Mouse (Mus musculus) CH12.LX (cell line): Measurements from ENCODE around the gene Chst11. TPM values are rescaled to one million over a fixed set of nuclear protein-coding genes. Genes with fewer than 3 reads are reported as not detected.

ENCODE experiments used
- DNase-seq: peaks from one replicate; pipeline ENCODE4 v3.0.0-alpha.2; 2013; ENCODE audit errors: extremely low read depth
- H3K27ac ChIP-seq: 2 replicates; pipeline ENCODE4 v1.5.1; 2012; ENCODE audit warnings: low read depth, mild to moderate bottlenecking, control low read depth, moderate library complexity; ENCODE audit not compliant: insufficient read depth
- H3K27me3 ChIP-seq: replicated peaks from 2 replicates; pipeline ENCODE3; 2012; ENCODE audit warnings: inconsistent platforms
- H3K36me3 ChIP-seq, 2 experiments: replicated peaks in 1 of 2; 2 replicates each; pipeline versions ENCODE3 to v1.6.1; 2012; ENCODE audit warnings: inconsistent platforms in 1 of 2, low read length in 1 of 2, mild to moderate bottlenecking in 1 of 2, mixed read lengths in 1 of 2, moderate library complexity in 1 of 2; ENCODE audit not compliant: control insufficient read depth in 1 of 2, insufficient read depth in 1 of 2
- H3K4me1 ChIP-seq, 2 experiments: 2 replicates each; pipeline ENCODE4 v1.6.1; 2012; ENCODE audit warnings: inconsistent platforms in 1 of 2, moderate library complexity in 1 of 2; ENCODE audit not compliant: insufficient read depth in 2 of 2, control insufficient read depth in 1 of 2
- H3K4me2 ChIP-seq: 2 replicates; pipeline ENCODE4 v1.6.1; 2012; ENCODE audit warnings: low read depth, mild to moderate bottlenecking, control low read depth; ENCODE audit not compliant: poor library complexity, insufficient read depth, severe bottlenecking
- H3K4me3 ChIP-seq, 3 experiments: fragments of 150-350 bp in 1 of 3; sonication (generic) in 1 of 3; replicated peaks in 1 of 3; 2 replicates each; pipeline versions ENCODE3 to v1.5.1; 2011 to 2012; ENCODE audit warnings: low read depth in 2 of 3, low read length in 2 of 3, mild to moderate bottlenecking in 2 of 3, moderate library complexity in 2 of 3, control low read depth in 1 of 3, improper control_type of control experiment in 1 of 3, inconsistent platforms in 1 of 3, mixed read lengths in 1 of 3; ENCODE audit not compliant: poor library complexity in 1 of 3
- H3K79me2 ChIP-seq: replicated peaks from 2 replicates; pipeline ENCODE4 v1.6.1; 2012; ENCODE audit warnings: mild to moderate bottlenecking, moderate library complexity; ENCODE audit not compliant: control insufficient read depth, poor library complexity, insufficient read depth, severe bottlenecking; ENCODE audit errors: extremely low read depth
- H3K9ac ChIP-seq: 2 replicates; pipeline ENCODE4 v1.6.1; 2012; ENCODE audit warnings: low read depth, mild to moderate bottlenecking, control low read depth, moderate library complexity; ENCODE audit not compliant: insufficient read depth
- H3K9me3 ChIP-seq: replicated peaks from 2 replicates; pipeline ENCODE3; 2012; ENCODE audit warnings: low read length, inconsistent platforms, mixed read lengths
- BHLHE40 ChIP-seq: IDR thresholded peaks from 2 replicates; pipeline ENCODE4 v1.6.1; 2011; ENCODE audit warnings: mild to moderate bottlenecking, low read depth, low read length, improper control_type of control experiment
- E2F4 ChIP-seq: IDR thresholded peaks from 2 replicates; pipeline ENCODE4 v1.6.1; 2011; ENCODE audit warnings: low read depth, low read length, improper control_type of control experiment; ENCODE audit not compliant: insufficient replicate concordance
- ELF1 ChIP-seq: IDR thresholded peaks from 2 replicates; pipeline ENCODE4 v1.6.1; 2014; ENCODE audit warnings: low read depth, mild to moderate bottlenecking, inconsistent platforms, low read length, improper control_type of control experiment
- EP300 ChIP-seq: IDR thresholded peaks from 2 replicates; pipeline ENCODE4 v1.6.1; 2011; ENCODE audit warnings: low read length, improper control_type of control experiment
- HCFC1 ChIP-seq: IDR thresholded peaks from 2 replicates; pipeline ENCODE4 v1.6.1; 2012; ENCODE audit warnings: low read depth, mild to moderate bottlenecking, inconsistent platforms, low read length, improper control_type of control experiment
- JUND ChIP-seq: conservative IDR thresholded peaks from 2 replicates; pipeline ENCODE4 v1.6.1; 2011; ENCODE audit warnings: low read depth, low read length, improper control_type of control experiment
- MAX ChIP-seq: IDR thresholded peaks from 2 replicates; pipeline ENCODE4 v1.6.1; 2011; ENCODE audit warnings: low read length, improper control_type of control experiment
- NELFE ChIP-seq: IDR thresholded peaks from 2 replicates; pipeline ENCODE4 v1.6.1; 2011; ENCODE audit warnings: low read depth, low read length, improper control_type of control experiment
- NRF1 ChIP-seq: IDR thresholded peaks from 2 replicates; pipeline ENCODE4 v1.6.1; 2014; ENCODE audit warnings: low read depth, mild to moderate bottlenecking, inconsistent platforms, low read length, improper control_type of control experiment, moderate library complexity
- POLR2A ChIP-seq: IDR thresholded peaks from 2 replicates; pipeline ENCODE4 v1.6.1; 2011; ENCODE audit warnings: low read depth, mild to moderate bottlenecking, improper control_type of control experiment, low read length
- POLR2AphosphoS2 ChIP-seq: IDR thresholded peaks from 2 replicates; pipeline ENCODE4 v1.6.1; 2011; ENCODE audit warnings: low read depth, low read length, improper control_type of control experiment
- RCOR1 ChIP-seq: conservative IDR thresholded peaks from 2 replicates; pipeline ENCODE4 v1.6.1; 2012; ENCODE audit warnings: low read depth, mild to moderate bottlenecking, inconsistent platforms, low read length, improper control_type of control experiment
- TBP ChIP-seq: conservative IDR thresholded peaks from 2 replicates; pipeline ENCODE4 v1.6.1; 2011; ENCODE audit warnings: low read depth, low read length, improper control_type of control experiment
- UBTF ChIP-seq: IDR thresholded peaks from 2 replicates; pipeline ENCODE4 v1.6.1; 2012; ENCODE audit warnings: low read depth, mild to moderate bottlenecking, inconsistent platforms, low read length, improper control_type of control experiment, moderate library complexity
- ZMIZ1 ChIP-seq: IDR thresholded peaks from 2 replicates; pipeline ENCODE4 v1.6.1; 2012; ENCODE audit warnings: low read depth, mild to moderate bottlenecking, inconsistent platforms, low read length, improper control_type of control experiment
- dilution Hi-C: fragments of 300-500 bp; cut with MboI; formaldehyde crosslinking; loops from 2 replicates; pipeline ENCODE4 v1.14.3; 2020; ENCODE audit warnings: low sequenced_read_pairs; ENCODE audit not compliant: extremely low pct_unique_long_range_greater_than_20kb, extremely low pct_ligation_motif_present
- in situ Hi-C: fragments of 300-500 bp; cut with MboI; formaldehyde crosslinking; loops from 3 replicates; pipeline ENCODE4 v1.14.3; 2019; ENCODE audit warnings: low sequenced_read_pairs, low pct_ligation_motif_present, low pct_unique_long_range_greater_than_20kb, mixed read lengths
- polyA plus RNA-seq: library from polyadenylated mRNA; unstranded; fragments of >175 nt; gene quantifications from 2 replicates; pipeline ENCODE4 v1.2.1, GENCODE M21; 2012; ENCODE audit warnings: low read depth; ENCODE audit not compliant: insufficient read length
- total RNA-seq, 2 experiments: library from RNA; depleted of rRNA; stranded (reverse); fragments of 300-350 nt in 1 of 2; fragments of >200 nt in 1 of 2; gene quantifications; 2 replicates each; pipeline ENCODE4 v1.2.3; 2012 to 2014

Chst11 gene
- total and polyA plus RNA-seq, 3 experiments = 3.6 to 5.3 (median 4.5) TPM

GRCm38 (mm10) chr10:83126447-83126846 lies 141.1 kb downstream of the Chst11 start:
- Histone ChIP-seq H3K9me3 (peaks cover 5% of the 10 kb centered on the region), H3K79me2 (no peaks in the 10 kb centered on the region), H3K36me3 (peaks cover 0 to 2% of the 10 kb centered on the region in 2 experiments), H3K4me1 (no peaks in the 10 kb centered on the region; a peak in 1 of 4 replicates), H3K4me2 (no peak overlapping the region), H3K4me3 (no peak overlapping the region), H3K27me3 (no peaks in the 10 kb centered on the region), H3K27ac (no peak overlapping the region), H3K9ac (no peak overlapping the region)
- in situ Hi-C loops = no loop called here
- no peak for DNase-seq
- TF ChIP-seq POLR2A (no peak), MAX (no peak), HCFC1 (no peak), ZMIZ1 (no peak), TBP (no peak), NELFE (no peak), ELF1 (no peak), JUND (no peak)
- dilution Hi-C loops = no loop called here

DNA sequence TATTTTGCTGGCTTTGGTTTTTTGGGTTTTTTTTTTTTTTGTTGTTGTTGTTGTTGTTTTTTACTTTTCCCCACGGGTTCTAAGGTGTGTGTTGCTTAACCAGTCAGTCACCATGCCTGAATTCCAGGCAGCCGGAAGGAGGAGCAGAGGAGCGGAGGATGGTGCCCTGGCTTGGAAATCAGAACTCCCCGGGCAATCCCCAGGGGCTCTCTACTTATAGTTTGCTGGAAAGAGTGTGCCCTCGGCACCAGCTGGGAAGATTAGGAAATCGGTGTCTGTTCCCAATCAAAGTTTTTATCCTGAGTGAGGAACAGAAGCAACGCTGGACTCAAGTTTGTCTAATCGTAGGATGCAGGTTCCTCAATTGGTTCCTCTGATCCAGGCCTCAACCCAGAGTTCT lies 143.1 kb downstream of the Chst11 start:
- TF ChIP-seq TBP = no peak
- no peak for TF ChIP-seq EP300
- TF ChIP-seq HCFC1 = no peak
- no peak for TF ChIP-seq ZMIZ1
- no peak for TF ChIP-seq BHLHE40
- no peak for TF ChIP-seq NRF1
- no peak for TF ChIP-seq POLR2AphosphoS2
- TF ChIP-seq, all 38 proteins: peak for 0
- Histone ChIP-seq H3K27ac (no peak overlapping the region), H3K36me3 (no peaks in the 10 kb centered on the region), H3K4me2 (no peak overlapping the region), H3K9ac (no peak overlapping the region), H3K9me3 (no peaks in the 10 kb centered on the region), H3K27me3 (no peaks in the 10 kb centered on the region), H3K79me2 (no peaks in the 10 kb centered on the region), H3K4me3 (no peak overlapping the region), H3K4me1 (no peaks in the 10 kb centered on the region; a peak in 1 of 4 replicates)
- dilution Hi-C loops = no loop called here
- in situ Hi-C loops = no loop called here
- DNase-seq = no peak

DNA sequence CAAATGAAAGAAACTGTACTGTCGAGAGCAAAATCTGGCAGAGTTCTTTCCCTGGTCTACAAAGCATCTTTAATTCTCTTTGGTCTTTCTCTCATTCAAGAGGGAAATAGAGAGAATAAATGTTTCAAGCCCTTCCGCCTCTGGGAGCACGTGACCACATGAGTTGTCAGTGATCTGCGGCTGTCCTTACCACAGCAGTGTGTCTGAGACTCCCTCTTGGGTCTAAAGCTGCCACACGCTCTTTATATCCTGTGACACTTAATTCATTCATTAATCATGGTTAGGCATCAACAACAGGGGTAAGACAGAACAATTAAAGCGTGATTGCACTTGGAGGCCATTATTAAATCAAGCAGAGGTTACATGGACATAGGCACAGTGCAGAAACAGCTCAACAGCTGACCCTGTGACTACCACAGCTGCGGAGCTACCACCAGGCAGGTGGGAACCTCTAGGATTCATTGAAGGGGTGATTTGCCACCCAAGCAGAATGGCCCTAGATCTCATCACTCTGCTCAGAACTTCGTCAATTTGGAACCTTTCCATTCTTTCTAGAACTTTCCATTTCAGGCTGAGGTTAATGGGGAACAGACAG lies 144.4 kb downstream of the Chst11 start:
- H3K36me3 ChIP-seq = no peaks in the 10 kb centered on the region
- dilution Hi-C loops (no loop called here), in situ Hi-C loops (no loop called here)
- no peak overlapping the region for H3K4me2 ChIP-seq
- H3K79me2 ChIP-seq = no peaks in the 10 kb centered on the region
- DNase-seq = no peak
- H3K9ac ChIP-seq = no peak overlapping the region
- H3K9me3 ChIP-seq = no peaks in the 10 kb centered on the region
- H3K27ac ChIP-seq = no peak overlapping the region
- H3K4me3 ChIP-seq = no peak overlapping the region
- TF ChIP-seq UBTF (no peak), NELFE (no peak), E2F4 (no peak), RCOR1 (no peak)
- H3K27me3 ChIP-seq = no peaks in the 10 kb centered on the region
- no peaks in the 10 kb centered on the region; a peak in 1 of 4 replicates for H3K4me1 ChIP-seq
